Mouse (Mus musculus) left cerebral cortex, adult 8-10 months (tissue): ENCODE measurements around the gene Fgfr4. TPM values are rescaled to one million over a fixed set of nuclear protein-coding genes. Genes with fewer than 3 reads are reported as not detected.
"Not testable (repeated sequence)": the region's sequence is repeated elsewhere in the genome, so short reads cannot be mapped to it uniquely, and the experiment has no call there.

Source experiments
- DNase-seq, 2 experiments: peaks; one replicate each; pipeline ENCODE4 v3.0.0; 2022; ENCODE audit warnings: low spot score in 2 of 2
- total RNA-seq, 4 experiments: library from RNA; stranded (reverse); gene quantifications; 2 replicates each; pipeline ENCODE4 v1.2.4; 2022

The Fgfr4 gene
- total RNA-seq, 4 experiments from 2014 or later: 0.21 to 0.70 (median 0.58) TPM

- DNase-seq: no peak
These were observed 19.3 kb downstream of the Fgfr4 start for GRCm38 (mm10) chr13:55171517-55172335.

- no peak for DNase-seq
These were observed 19.9 kb downstream of the Fgfr4 start for GRCm38 (mm10) chr13:55172336-55172770.

- DNase-seq: no peak
These were observed 21.9 kb downstream of the Fgfr4 start for GRCm38 (mm10) chr13:55174347-55174746.

GRCm38 (mm10) chr13:55176265-55176664 lies 23.8 kb downstream of the Fgfr4 start:
- DNase-seq: no peak

DNA sequence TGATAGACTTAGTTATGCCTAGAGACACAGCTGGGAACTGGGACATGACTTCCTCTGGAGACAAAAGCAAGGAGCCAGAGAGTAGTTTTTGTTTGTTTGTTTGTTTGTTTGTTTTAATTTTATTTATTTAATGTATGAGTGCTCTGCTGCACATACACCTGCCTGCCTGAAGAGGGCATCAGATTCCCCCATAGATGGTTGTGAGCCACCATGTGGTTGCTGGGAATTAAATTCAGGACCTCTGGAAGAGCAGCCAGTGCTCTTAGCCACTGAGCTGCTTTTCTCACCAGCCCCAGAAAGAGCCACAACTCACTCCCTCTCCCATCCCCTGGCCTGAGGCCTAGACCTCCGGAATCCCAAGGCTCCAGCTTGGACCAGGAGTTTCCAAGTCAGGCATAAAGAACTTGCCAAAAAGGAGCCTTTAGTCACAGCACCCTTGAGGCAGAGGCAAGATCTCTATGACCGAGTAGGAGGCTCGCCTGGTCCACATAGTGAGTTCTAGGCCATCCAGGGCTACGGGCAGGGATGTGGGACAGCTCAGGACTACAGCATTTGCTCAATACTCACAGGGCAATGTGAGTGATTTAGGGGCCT lies 25.6 kb downstream of the Fgfr4 start:
- DNase-seq: no peak

DNA sequence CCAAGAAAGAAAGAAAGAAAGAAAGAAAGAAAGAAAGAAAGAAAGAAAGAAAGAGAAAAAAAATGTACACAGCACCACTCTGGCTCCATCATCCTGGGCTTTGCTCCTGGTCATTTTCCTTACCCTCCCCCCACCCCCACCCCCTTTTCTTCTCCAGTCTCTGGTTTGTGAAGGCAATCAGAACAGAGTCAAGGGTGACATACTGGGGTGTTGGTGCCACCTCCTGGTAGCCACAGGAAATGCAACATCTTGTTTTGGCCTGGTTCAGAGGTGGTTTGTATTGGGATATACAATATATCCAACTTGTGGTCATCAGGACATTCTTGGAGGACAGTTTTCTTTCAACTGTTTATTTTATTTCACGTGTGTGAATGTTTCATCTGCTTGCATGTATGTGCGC lies 26.1 kb downstream of the Fgfr4 start:
- DNase-seq: peak in 1 of 2 experiments; percentile 64

- no peak for DNase-seq
These were observed 27.2 kb downstream of the Fgfr4 start for GRCm38 (mm10) chr13:55179591-55179990.

GRCm38 (mm10) chr13:55181786-55182172 lies 29.3 kb downstream of the Fgfr4 start:
- no peak for DNase-seq

DNA sequence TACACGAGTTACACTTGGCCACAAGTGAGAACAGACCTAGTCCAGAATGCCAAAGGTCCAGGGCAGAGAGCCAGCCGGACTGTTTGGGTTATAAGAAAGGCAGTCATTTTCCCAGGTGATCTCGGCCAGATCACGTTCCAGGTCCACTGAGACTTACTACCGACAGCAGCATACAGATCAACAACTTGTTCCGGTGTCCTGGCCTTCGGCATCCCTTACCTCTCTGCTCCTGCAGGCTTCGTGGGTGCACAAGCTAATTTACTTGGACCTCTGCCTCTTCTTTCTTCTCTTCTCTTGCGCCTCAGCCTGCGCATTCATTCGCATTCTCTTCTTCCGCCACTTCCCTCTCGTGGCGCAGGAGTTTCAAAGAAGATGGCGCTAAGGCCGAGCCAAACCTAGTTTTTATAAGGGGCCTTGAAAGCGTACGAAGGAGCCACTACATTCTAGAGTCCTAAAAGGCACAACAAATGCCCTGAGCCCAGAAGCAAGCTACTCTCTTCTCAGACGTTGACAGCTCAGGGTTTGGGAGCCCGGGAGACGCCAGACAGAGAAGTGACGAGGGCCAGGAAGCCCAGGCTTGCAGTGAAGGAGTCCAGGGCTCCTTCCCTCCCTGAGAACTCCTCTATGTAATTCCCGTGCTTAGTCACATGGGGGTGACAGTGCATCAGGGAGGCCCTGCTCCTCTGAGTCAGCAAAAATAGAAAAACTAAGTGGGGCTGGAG lies 29.9 kb downstream of the Fgfr4 start:
- DNase-seq: peak; percentile 59 to 62

- no peak for DNase-seq
These were observed 30.9 kb downstream of the Fgfr4 start for GRCm38 (mm10) chr13:55183382-55183781.

- not testable (repeated sequence) for DNase-seq
These were observed 34.6 kb downstream of the Fgfr4 start for GRCm38 (mm10) chr13:55187062-55187461.

DNA sequence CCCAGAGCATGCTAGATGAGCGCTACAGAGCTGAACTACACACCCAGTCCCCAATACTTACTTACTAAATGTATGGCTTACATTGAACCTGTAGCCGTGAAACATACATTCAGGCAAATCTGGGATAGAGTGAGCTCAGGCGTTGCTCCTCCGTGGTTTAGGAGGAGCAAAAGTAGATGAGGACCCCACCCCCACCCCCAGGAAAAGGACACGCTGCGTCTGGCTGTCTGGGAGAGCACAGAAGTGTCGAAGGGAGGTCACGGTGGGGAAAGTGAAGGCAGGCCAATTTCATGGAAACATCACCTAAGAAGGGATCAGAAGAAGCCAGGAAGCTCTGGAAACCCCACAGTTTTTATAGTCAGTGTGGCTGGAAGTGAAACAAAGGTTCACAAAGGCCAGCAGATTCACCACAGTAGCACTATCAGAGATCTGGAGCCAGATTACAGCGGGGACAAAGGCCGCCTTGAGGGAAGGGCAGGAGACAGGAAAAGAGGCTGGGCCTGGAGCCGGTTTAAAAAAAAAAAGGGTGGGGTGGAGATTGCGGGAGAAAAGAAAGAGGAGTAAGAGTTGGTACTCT lies 37.2 kb downstream of the Fgfr4 start:
- DNase-seq: no peak

DNA sequence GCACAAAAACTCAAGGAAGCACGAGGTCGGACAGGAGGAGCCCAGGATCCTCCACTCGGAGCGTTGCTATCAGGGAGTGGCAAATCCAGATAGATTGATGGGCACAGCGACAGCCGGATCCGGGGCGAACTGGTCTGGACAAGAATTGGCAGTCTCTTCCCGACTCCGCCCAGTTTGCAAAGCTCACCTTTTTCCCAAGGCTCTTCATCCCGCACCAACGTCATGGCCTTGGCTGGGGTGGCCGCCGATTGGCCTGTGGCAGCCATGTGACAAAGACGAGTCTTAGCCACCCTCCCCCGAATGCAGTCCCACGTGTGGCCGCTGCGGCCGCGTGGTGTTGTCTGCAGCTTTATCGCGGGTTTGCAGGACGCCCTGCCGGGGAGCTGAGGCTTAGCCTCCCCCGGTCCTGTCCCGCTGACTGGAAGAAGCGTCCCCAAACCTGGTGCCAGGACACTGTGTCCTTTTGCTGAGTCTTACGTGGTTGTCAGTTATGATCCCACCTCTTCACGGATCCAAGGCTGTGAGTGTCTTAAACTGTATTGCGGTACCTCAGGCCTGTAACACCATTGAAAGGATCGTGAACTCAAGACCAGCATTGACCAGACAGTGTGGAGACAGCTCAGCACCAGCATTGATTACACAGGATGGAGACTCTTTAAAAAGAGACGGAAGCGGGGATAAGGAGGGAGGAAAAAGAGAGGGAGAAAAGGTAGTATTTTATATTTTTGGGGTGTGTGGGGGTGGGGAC lies 37.9 kb downstream of the Fgfr4 start:
- peak; percentile 83 to 93 for DNase-seq

- no peak for DNase-seq
These were observed 39.1 kb downstream of the Fgfr4 start for GRCm38 (mm10) chr13:55191535-55191934.

- not testable (repeated sequence) for DNase-seq
These were observed 50.3 kb downstream of the Fgfr4 start for GRCm38 (mm10) chr13:55202758-55203157.

DNA sequence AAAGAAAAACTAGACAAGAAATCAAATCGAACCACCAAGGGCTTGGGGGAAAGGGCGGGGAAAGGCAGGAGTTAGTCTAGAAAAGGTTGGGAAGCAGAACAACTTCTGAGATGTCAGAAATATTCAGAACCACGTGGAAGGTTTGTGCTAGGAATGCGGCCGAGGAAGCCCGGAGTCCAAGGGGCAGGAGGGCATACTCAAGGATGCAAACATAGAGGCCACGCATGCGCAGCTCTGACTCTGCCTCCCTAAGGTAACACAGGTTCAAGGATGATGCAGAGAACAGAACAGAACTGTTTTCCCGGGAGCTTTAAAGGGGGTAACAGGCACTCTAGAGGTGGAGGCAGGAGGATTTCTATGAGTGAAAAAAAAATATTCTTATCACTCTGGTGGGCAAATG lies 51.3 kb downstream of the Fgfr4 start:
- DNase-seq: no peak

DNA sequence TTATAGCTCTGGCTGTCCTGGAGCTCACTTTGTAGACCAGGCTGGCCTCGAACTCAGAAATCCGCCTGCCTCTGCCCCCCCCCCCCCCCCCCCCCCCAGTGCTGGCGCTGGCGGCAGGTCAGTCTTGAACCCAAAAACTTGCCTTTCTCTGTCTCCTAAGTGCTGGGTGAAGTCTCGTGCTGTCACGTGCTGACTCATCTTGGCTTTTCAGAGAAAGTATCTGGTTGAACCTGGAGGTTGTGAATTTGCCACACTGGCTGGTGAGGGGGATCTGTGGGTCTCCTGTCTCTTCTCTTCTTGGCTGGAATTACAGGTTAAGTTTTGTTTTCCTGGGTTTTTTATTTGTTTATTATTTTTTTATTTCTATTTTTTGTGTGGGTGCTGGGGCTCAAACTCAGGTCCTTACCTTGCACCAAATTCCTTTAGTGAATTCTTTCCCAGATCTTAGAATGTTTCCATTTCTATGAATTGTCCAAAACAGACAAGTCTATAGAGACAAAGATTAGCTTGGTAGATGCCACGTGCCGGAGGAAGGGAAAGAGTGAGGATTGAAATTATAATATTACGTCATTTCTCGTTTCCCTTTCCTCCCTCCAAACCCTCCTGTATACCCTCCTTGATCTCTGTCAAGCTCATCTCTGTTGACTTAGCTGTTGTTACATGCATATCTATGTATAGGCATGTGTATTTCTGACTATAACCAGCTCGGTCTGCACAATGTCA lies 52.4 kb downstream of the Fgfr4 start:
- DNase-seq: no peak

- DNase-seq: no peak
These were observed 53.2 kb downstream of the Fgfr4 start for GRCm38 (mm10) chr13:55205448-55206205.

DNA sequence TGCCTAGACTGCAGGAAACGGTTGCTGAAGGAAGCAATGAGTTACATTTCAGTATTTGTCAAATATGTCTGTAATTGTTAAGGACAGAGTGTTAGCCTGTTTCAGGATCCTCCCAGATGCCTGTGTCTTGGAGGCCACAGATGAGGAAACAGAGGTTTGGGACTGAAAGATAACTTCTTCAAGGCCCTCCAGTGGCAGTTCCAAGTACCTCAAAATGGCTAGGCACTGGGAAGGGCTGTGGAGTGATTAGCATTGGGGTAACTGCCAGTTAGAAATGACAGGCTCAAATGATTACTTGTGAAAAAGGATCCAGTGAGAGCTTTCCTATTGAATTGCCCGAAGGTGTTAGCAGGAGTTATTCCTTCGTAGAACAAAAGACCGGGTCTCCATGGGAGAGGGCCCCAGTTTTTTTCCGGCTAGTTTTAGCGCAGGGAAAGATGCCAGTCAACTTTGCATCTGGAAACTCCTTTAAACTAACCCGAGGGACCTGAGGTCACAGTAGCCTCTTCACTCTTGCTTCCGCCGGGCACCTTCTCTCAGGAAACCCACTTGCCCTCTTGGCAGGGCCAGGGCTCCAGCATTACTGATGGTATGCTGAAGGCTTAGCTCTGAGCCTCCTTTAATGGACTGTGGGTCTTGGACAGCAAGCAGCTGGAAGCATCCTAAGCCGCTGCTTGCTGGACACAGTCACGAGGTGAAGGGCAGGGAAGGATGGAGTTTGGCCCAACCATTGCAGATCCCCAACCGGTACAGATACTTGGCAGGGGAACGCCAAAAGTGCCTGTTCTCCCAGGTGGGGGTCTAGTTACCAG lies 56.6 kb downstream of the Fgfr4 start:
- DNase-seq: no peak
